21 mouse cellular contexts compared by ENCODE assay signal in genomic region chr7:24361001-24361400, GRCm38 (mm10). TPM values are rescaled to one million over a fixed set of nuclear protein-coding genes. Genes with fewer than 3 reads are reported as not detected.
DNase-seq lines count a peak whose midpoint lies in the region; ATAC-seq and TF ChIP-seq lines count a peak whose summit lies in the region.
"Had no signal": no experiment of that assay in that cellular context is flagged by ENCODE, and none has a peak within 500 bp of the region (broad histone marks: within the 10 kb centered on the region; RNA-seq: fewer than 3 reads in every experiment).

No protein-coding gene starts in this region.

- TF ChIP-seq CTCF in lung, embryonic 14.5 days (IDR thresholded peaks at IDR 0.05; ENCODE audit: low read depth), result peak; percentile 42; the same call in 1 of the 2 replicates
- TF ChIP-seq CTCF in bone marrow, adult 2 months (IDR thresholded peaks at IDR 0.05; ENCODE audit: control insufficient read depth, insufficient read depth, low read length), result peak; percentile 38

- no peak overlapping the region for H3K4me2 ChIP-seq in lung, embryonic 14.5 days
- H3K4me2 ChIP-seq: hindbrain, embryonic 12.5 days had no signal

- intact Hi-C loops in heart, postnatal 36 days (cut with DNase I), result no loop called here

- ATAC-seq in CD4-positive, CD25-positive, alpha-beta regulatory T cell, adult 4 months, result no peak
- ATAC-seq in lung, embryonic 14.5 days (ENCODE audit: insufficient read depth), result no peak

- whole genome bisulfite sequencing in lung, embryonic 14.5 days, result 58% methylated on average over 4 of the region's 4 CpGs
- 66% methylated on average over 4 of the region's 4 CpGs for WGBS in bone marrow, adult 2 months

- no peaks in the 10 kb centered on the region for H3K27me3 ChIP-seq in lung, embryonic 14.5 days (ENCODE audit: insufficient read depth, low read length)
- no peaks in the 10 kb centered on the region for H3K27me3 ChIP-seq in splenic B cell, adult 2 months (ENCODE audit: control insufficient read depth, insufficient read depth, low read length, poor library complexity, severe bottlenecking)

- H3K27ac ChIP-seq in lung, embryonic 14.5 days (ENCODE audit: low read depth), result no peak overlapping the region
- no peak overlapping the region for H3K27ac ChIP-seq in bone marrow, adult 2 months (ENCODE audit: control insufficient read depth, insufficient read depth, low read depth, low read length, poor library complexity)
- H3K27ac ChIP-seq: hindbrain, embryonic 12.5 days; macrophage had no signal

- no peak overlapping the region for H3K9ac ChIP-seq in lung, embryonic 14.5 days
- H3K9ac ChIP-seq: hindbrain, embryonic 12.5 days had no signal

- H3K4me1 ChIP-seq in lung, embryonic 14.5 days (ENCODE audit: insufficient read depth), result no peaks in the 10 kb centered on the region
- no peaks in the 10 kb centered on the region for H3K4me1 ChIP-seq in bone marrow, adult 2 months (ENCODE audit: control insufficient read depth, insufficient read depth, low read length)
- H3K4me1 ChIP-seq: hindbrain, embryonic 12.5 days had no signal

- H3K4me3 ChIP-seq in lung, embryonic 14.5 days (ENCODE audit: low read depth, low read length), result no peak overlapping the region
- H3K4me3 ChIP-seq in bone marrow, adult 2 months (replicated peaks; ENCODE audit: control insufficient read depth, low read depth, low read length), result no peak overlapping the region
- H3K4me3 ChIP-seq: hindbrain, embryonic 12.5 days had no signal

- no peaks in the 10 kb centered on the region for H3K36me3 ChIP-seq in lung, embryonic 14.5 days (ENCODE audit: insufficient read depth)
- no peaks in the 10 kb centered on the region for H3K36me3 ChIP-seq in splenic B cell, adult 2 months (ENCODE audit: control insufficient read depth, insufficient read depth, low read length, poor library complexity, severe bottlenecking)
- H3K36me3 ChIP-seq: hindbrain, embryonic 12.5 days had no signal

- DNase-seq in CD4-positive, CD25-positive, alpha-beta regulatory T cell, adult 2 months (ENCODE audit: low read depth, low spot score), result peak; percentile 63
- no peak for DNase-seq in lung, embryonic 14.5 days
- DNase-seq in lung, postnatal 10 days, result no peak
- DNase-seq in splenic B cell, adult 2 months (ENCODE audit: low read depth, low spot score), result peak; percentile 44
- no peak for DNase-seq in heart, postnatal 36 days
- no peak for DNase-seq in adrenal gland, postnatal 4 days (ENCODE audit: low spot score in 2 of 2)
- DNase-seq: adrenal gland, postnatal 14 days; cerebellum, adult 11 months; embryo, embryonic 11 days; heart, adult 18-20 months; kidney, adult 2 months; right cerebral cortex, postnatal 14 days had no signal

- no peak for TF ChIP-seq POLR2A in bone marrow, adult 2 months (IDR thresholded peaks at IDR 0.05; ENCODE audit: borderline replicate concordance, control insufficient read depth, low read depth, low read length)

- H3K9me3 ChIP-seq in lung, embryonic 14.5 days (ENCODE audit: low read depth, low read length), result no peaks in the 10 kb centered on the region

RNA-seq across cellular contexts. Expression of gene Kcnn4, which starts 9.1 kb away (rescaled TPM):
- polyA plus RNA-seq in CD4-positive, CD25-positive, alpha-beta regulatory T cell, adult 4 months (2017; shearing (Covaris generic)), result 100 to 1,000 TPM; 130 to 152 TPM
- 1.6 and 1.7 TPM in 2 replicates for polyA plus RNA-seq in lung, embryonic 14.5 days (2014; fragmentation: Nextera tagmentation; extraction: Ambion mirVana)
- 118 and 180 TPM in 2 replicates for polyA plus RNA-seq in bone marrow, adult 2 months (2011; ENCODE audit: insufficient read depth, insufficient read length, low replicate concordance, missing spikeins)
- under 1 TPM; 0.42 to 0.62 TPM for total RNA-seq in heart, postnatal 36 days (2021)
- total RNA-seq in adrenal gland, postnatal 4 days (2021), result 1 to 10 TPM; 3.0 to 7.3 TPM

RNA-seq across cellular contexts. Expression of gene Lypd5, which starts 12.0 kb away (rescaled TPM):
- under 1 TPM in 1 of 2 experiments, not detected in 1; 0.19 TPM for polyA plus RNA-seq in CD4-positive, CD25-positive, alpha-beta regulatory T cell, adult 4 months (2017; shearing (Covaris generic))
- not detected in 2 replicates for polyA plus RNA-seq in lung, embryonic 14.5 days (2014; fragmentation: Nextera tagmentation; extraction: Ambion mirVana)
- polyA plus RNA-seq in bone marrow, adult 2 months (2011; ENCODE audit: insufficient read depth, insufficient read length, low replicate concordance, missing spikeins), result not detected in 2 replicates
- total RNA-seq in heart, postnatal 36 days (2021), result not detected
- total RNA-seq in adrenal gland, postnatal 4 days (2021), result not detected
- total RNA-seq: adrenal gland, postnatal 14 days; heart, adult 18-20 months; layer of hippocampus, adult 8-10 months; left cerebral cortex, postnatal 14 days; liver, adult 2 months had no signal
- polyA plus RNA-seq: frontal cortex, adult 2 months; hindbrain, embryonic 12.5 days; kidney, adult 2 months; liver, adult 2 months; macrophage; stomach, embryonic 14.5 days had no signal

RNA-seq across cellular contexts. Expression of gene Tescl, which starts 27.3 kb away (rescaled TPM):
- polyA plus RNA-seq in CD4-positive, CD25-positive, alpha-beta regulatory T cell, adult 4 months (2017; shearing (Covaris generic)), result not detected
- polyA plus RNA-seq in lung, embryonic 14.5 days (2014; fragmentation: Nextera tagmentation; extraction: Ambion mirVana), result not detected in 2 replicates
- not detected in 2 replicates for polyA plus RNA-seq in bone marrow, adult 2 months (2011; ENCODE audit: insufficient read depth, insufficient read length, low replicate concordance, missing spikeins)
- total RNA-seq in heart, postnatal 36 days (2021), result not detected
- total RNA-seq in adrenal gland, postnatal 4 days (2021), result under 1 TPM; 0.36 to 0.37 TPM
- total RNA-seq: adrenal gland, postnatal 14 days; layer of hippocampus, adult 8-10 months; left cerebral cortex, postnatal 14 days; liver, adult 2 months had no signal
- polyA plus RNA-seq: frontal cortex, adult 2 months; hindbrain, embryonic 12.5 days; liver, adult 2 months; macrophage had no signal

RNA-seq across cellular contexts. Expression of gene Smg9, which starts 38.4 kb away (rescaled TPM):
- 10 to 100 TPM; 27.9 to 29.4 TPM for polyA plus RNA-seq in CD4-positive, CD25-positive, alpha-beta regulatory T cell, adult 4 months (2017; shearing (Covaris generic))
- 21.5 and 24.5 TPM in 2 replicates for polyA plus RNA-seq in lung, embryonic 14.5 days (2014; fragmentation: Nextera tagmentation; extraction: Ambion mirVana)
- 32.3 and 59.7 TPM in 2 replicates for polyA plus RNA-seq in bone marrow, adult 2 months (2011; ENCODE audit: insufficient read depth, insufficient read length, low replicate concordance, missing spikeins)
- 1 to 10 TPM; 7.1 to 9.6 TPM for total RNA-seq in heart, postnatal 36 days (2021)
- total RNA-seq in adrenal gland, postnatal 4 days (2021), result 10 to 100 TPM; 25.6 to 32.3 TPM

RNA-seq across cellular contexts. Expression of gene Zfp94, which starts 44.5 kb away (rescaled TPM):
- 10 to 100 TPM; 10.6 to 13.8 TPM for polyA plus RNA-seq in CD4-positive, CD25-positive, alpha-beta regulatory T cell, adult 4 months (2017; shearing (Covaris generic))
- polyA plus RNA-seq in lung, embryonic 14.5 days (2014; fragmentation: Nextera tagmentation; extraction: Ambion mirVana), result 8.6 and 9.8 TPM in 2 replicates
- 1.9 and 5.4 TPM in 2 replicates for polyA plus RNA-seq in bone marrow, adult 2 months (2011; ENCODE audit: insufficient read depth, insufficient read length, low replicate concordance, missing spikeins)
- total RNA-seq in heart, postnatal 36 days (2021), result 1 to 10 TPM; 1.7 to 2.5 TPM
- 1 to 10 TPM; 5.8 to 7.0 TPM for total RNA-seq in adrenal gland, postnatal 4 days (2021)

Comparison
In these comparisons a context has a peak if more than half of its experiments do, and no peak if none do; other contexts are left out.
1. DNase-seq: peak in CD4-positive, CD25-positive, alpha-beta regulatory T cell, adult 2 months (single experiment) and splenic B cell, adult 2 months (single experiment); none in lung, embryonic 14.5 days (single experiment), lung, postnatal 10 days (single experiment), heart, postnatal 36 days (0 of 2) and adrenal gland, postnatal 4 days (0 of 2).
2. RNA of gene Kcnn4, which starts 9.1 kb away (polyA plus RNA-seq): 118 to 180 TPM in bone marrow, adult 2 months and 130 to 152 TPM in CD4-positive, CD25-positive, alpha-beta regulatory T cell, adult 4 months; 1.6 to 1.7 TPM in lung, embryonic 14.5 days; every median in the first group is over 10 times any median in the second.